ENCODE assay signal across 17 mouse cellular contexts in genomic region chr10:98665936-98666505, GRCm38 (mm10).
"Had no signal": no experiment of that assay in that cellular context is flagged by ENCODE, and none has a peak within 500 bp of the region (broad histone marks: within the 10 kb centered on the region; RNA-seq: fewer than 3 reads in every experiment).

No protein-coding gene starts in this region.

- H3K27ac ChIP-seq: liver, embryonic 14.5 days; lung, embryonic 15.5 days; macrophage; midbrain, embryonic 12.5 days; midbrain, embryonic 15.5 days; neural tube, embryonic 12.5 days; stomach, embryonic 15.5 days; stomach, postnatal 0 days had no signal

- H3K4me2 ChIP-seq: lung, embryonic 15.5 days; midbrain, embryonic 12.5 days; midbrain, embryonic 15.5 days; neural tube, embryonic 12.5 days; stomach, embryonic 15.5 days had no signal

- H3K9ac ChIP-seq: liver, embryonic 14.5 days; lung, embryonic 15.5 days; midbrain, embryonic 12.5 days; midbrain, embryonic 15.5 days; neural tube, embryonic 12.5 days; stomach, embryonic 15.5 days had no signal

- H3K4me1 ChIP-seq: lung, embryonic 15.5 days; megakaryocyte, embryonic 14.5 days; midbrain, embryonic 12.5 days; midbrain, embryonic 15.5 days; neural tube, embryonic 12.5 days; stomach, embryonic 15.5 days had no signal

- H3K9me3 ChIP-seq: lung, embryonic 15.5 days; megakaryocyte, embryonic 14.5 days; midbrain, embryonic 12.5 days; midbrain, embryonic 15.5 days; neural tube, embryonic 12.5 days; stomach, embryonic 15.5 days had no signal

- DNase-seq: lung, adult 2 months; lung, postnatal 14 days; lung, postnatal 36 days; right cerebral cortex, postnatal 14 days; thymus, adult 2 months; thymus, postnatal 25 days; thymus, postnatal 4 days had no signal

- H3K36me3 ChIP-seq: lung, embryonic 15.5 days; midbrain, embryonic 12.5 days; midbrain, embryonic 15.5 days; neural tube, embryonic 12.5 days; stomach, embryonic 15.5 days had no signal

- ATAC-seq: lung, postnatal 0 days; midbrain, embryonic 15.5 days had no signal

- H3K27me3 ChIP-seq: lung, embryonic 15.5 days; megakaryocyte, embryonic 14.5 days; midbrain, embryonic 12.5 days; midbrain, embryonic 15.5 days; neural tube, embryonic 12.5 days; stomach, embryonic 15.5 days had no signal

- H3K4me3 ChIP-seq: lung, embryonic 15.5 days; megakaryocyte, embryonic 14.5 days; midbrain, embryonic 12.5 days; midbrain, embryonic 15.5 days; neural tube, embryonic 12.5 days; stomach, embryonic 15.5 days had no signal
